Mouse (Mus musculus) monocyte, adult 5-6 weeks (primary cell): ENCODE results near the gene Pcyt2. TPM values are rescaled to one million over a fixed set of nuclear protein-coding genes. Genes with fewer than 3 reads are reported as not detected.
"Not testable (repeated sequence)": the region's sequence is repeated elsewhere in the genome, so short reads cannot be mapped to it uniquely, and the experiment has no call there.

ENCODE experiments used
- ATAC-seq: fragments of 153-309, 156-312 bp; replicated peaks from 2 replicates; pipeline ENCODE4 v1.8.0; 2017; ENCODE audit warnings: mild to moderate bottlenecking; ENCODE audit not compliant: low TSS enrichment, insufficient number of reproducible peaks, severe bottlenecking, poor library complexity, low FRiP score
- total RNA-seq: library from RNA; stranded (forward); fragments of 200-1000, 200-491, 200-594 nt; gene quantifications from 3 replicates; pipeline ENCODE4 v1.2.3, GENCODE M21; 2017

Pcyt2 gene
- total RNA-seq, 1 experiment from 2014 or later: 43.7 TPM

GRCm38 (mm10) chr11:120597240-120598235, 20.2 kb downstream of the Pcyt2 start:
- no peak for ATAC-seq

GRCm38 (mm10) chr11:120588531-120588930, 29.2 kb downstream of the Pcyt2 start:
- ATAC-seq: no peak

- no peak for ATAC-seq
Measured at GRCm38 (mm10) chr11:120583937-120584336, 33.8 kb downstream of the Pcyt2 start.

GRCm38 (mm10) chr11:120582982-120583293, 34.8 kb downstream of the Pcyt2 start:
- not testable (repeated sequence) for ATAC-seq

- 0 out of 2 replicates have a peak, but pooled peaks have one; percentile 6 for ATAC-seq
Measured at GRCm38 (mm10) chr11:120582268-120582981, 35.3 kb downstream of the Pcyt2 start.

GRCm38 (mm10) chr11:120581490-120582267, 36.1 kb downstream of the Pcyt2 start, which contains the start of gene Arhgdia:
TSS of gene Arhgdia (minus strand) at chr11:120581624.
- peak; percentile 66 for ATAC-seq

GRCm38 (mm10) chr11:120580871-120581331, 36.8 kb downstream of the Pcyt2 start:
- no peak for ATAC-seq

GRCm38 (mm10) chr11:120580190-120580589, 37.5 kb downstream of the Pcyt2 start:
- ATAC-seq: no peak

- ATAC-seq: 0 out of 2 replicates have a peak, but pooled peaks have one; percentile 19
Measured at GRCm38 (mm10) chr11:120579316-120580107, 38.2 kb downstream of the Pcyt2 start.

GRCm38 (mm10) chr11:120578694-120579243, 39.0 kb downstream of the Pcyt2 start:
- ATAC-seq: no peak

GRCm38 (mm10) chr11:120578024-120578693, 39.6 kb downstream of the Pcyt2 start:
- ATAC-seq: no peak

- ATAC-seq: no peak
Measured at GRCm38 (mm10) chr11:120577211-120578023, 40.3 kb downstream of the Pcyt2 start.

- no peak for ATAC-seq
Measured at GRCm38 (mm10) chr11:120576365-120576981, 41.3 kb downstream of the Pcyt2 start.

GRCm38 (mm10) chr11:120575940-120576339, 41.8 kb downstream of the Pcyt2 start:
- ATAC-seq: no peak

GRCm38 (mm10) chr11:120575046-120575445, 42.7 kb downstream of the Pcyt2 start:
- ATAC-seq: no peak

- ATAC-seq: no peak
Measured at GRCm38 (mm10) chr11:120574278-120574600, 43.5 kb downstream of the Pcyt2 start.
